Mouse (Mus musculus) intestine, embryonic 15.5 days (tissue): Measurements from ENCODE around the gene Asah2. TPM values are rescaled to one million over a fixed set of nuclear protein-coding genes. Genes with fewer than 3 reads are reported as not detected.
A peak's percentile ranks its signal among the peaks of the same experiment; 100 is the strongest.

Experiments
- ATAC-seq: fragments of 200-750 bp; cut with Nextera tagmentation; 2 replicates; pipeline ENCODE4 v1.8.0; 2017; ENCODE audit warnings: moderate TSS enrichment, moderate library complexity
- H3K27ac ChIP-seq: fragments of 300-500 bp; sonication (generic); 2 replicates; pipeline ENCODE4 v1.5.1; 2015; ENCODE audit warnings: mild to moderate bottlenecking, inconsistent platforms
- H3K27me3 ChIP-seq: fragments of 300-500 bp; sonication (generic); replicated peaks from 2 replicates; pipeline ENCODE4 v1.6.1; 2015; ENCODE audit warnings: inconsistent platforms
- H3K36me3 ChIP-seq: fragments of 300-500 bp; sonication (generic); 2 replicates; pipeline ENCODE4 v1.6.1; 2015; ENCODE audit warnings: inconsistent platforms
- H3K4me1 ChIP-seq: fragments of 300-500 bp; sonication (generic); replicated peaks from 2 replicates; pipeline ENCODE4 v1.6.1; 2015; ENCODE audit warnings: inconsistent platforms
- H3K4me2 ChIP-seq: fragments of 300-500 bp; sonication (generic); replicated peaks from 2 replicates; pipeline ENCODE4 v1.6.1; 2015; ENCODE audit warnings: mild to moderate bottlenecking, inconsistent platforms
- H3K4me3 ChIP-seq: fragments of 300-500 bp; sonication (generic); replicated peaks from 2 replicates; pipeline ENCODE4 v1.5.1; 2015; ENCODE audit warnings: inconsistent platforms
- H3K9ac ChIP-seq: fragments of 300-500 bp; sonication (generic); 2 replicates; pipeline ENCODE4 v1.6.1; 2015; ENCODE audit warnings: inconsistent platforms
- H3K9me3 ChIP-seq: fragments of 300-500 bp; sonication (generic); 2 replicates; pipeline ENCODE4 v1.6.1; 2016; ENCODE audit warnings: inconsistent platforms
- WGBS: fragments of 180-500 bp; shearing (Covaris S2); methylation state at CpG from one replicate; pipeline ENCODE4 v1.1.7; 2015; 5-methylcytosine and 5-hydroxymethylcytosine counted together
- polyA plus RNA-seq: library from polyadenylated mRNA; unstranded; fragments of >200 nt; fragmentation: Nextera tagmentation; extraction: Ambion mirVana; gene quantifications from 2 replicates; pipeline ENCODE4 v1.2.1, GENCODE M21; 2015

Asah2 gene
- polyA plus RNA-seq, 1 experiment from 2014 or later: 2.8 TPM

DNA sequence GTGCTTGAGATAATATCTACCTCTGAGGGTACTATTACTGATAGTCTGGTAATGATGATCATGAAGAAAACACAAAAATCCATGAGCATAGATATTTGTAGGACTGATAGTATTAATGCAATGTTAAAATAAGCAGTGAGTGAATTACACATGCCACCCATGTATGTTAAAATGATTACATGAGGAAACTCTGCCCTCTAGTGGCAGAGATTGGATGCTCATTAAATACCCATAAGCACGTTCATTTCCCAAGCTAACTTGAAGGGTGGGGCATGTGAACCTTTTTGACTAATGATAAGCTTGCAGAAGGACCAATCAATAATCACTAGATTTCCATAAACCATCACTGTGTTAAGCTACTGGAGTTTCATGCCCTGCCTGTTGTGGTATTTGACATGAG, 77.6 kb downstream of the Asah2 start:
- Histone ChIP-seq H3K27me3 (no peaks in the 10 kb centered on the region), H3K27ac (no peak overlapping the region), H3K4me2 (no peak overlapping the region), H3K36me3 (no peaks in the 10 kb centered on the region), H3K9ac (no peak overlapping the region), H3K9me3 (no peaks in the 10 kb centered on the region), H3K4me3 (no peak overlapping the region), H3K4me1 (no peaks in the 10 kb centered on the region)
- ATAC-seq: peak; percentile 53; the same call in 1 of the 2 replicates
- 0% methylated on average over 1 of the region's 1 CpGs for WGBS

DNA sequence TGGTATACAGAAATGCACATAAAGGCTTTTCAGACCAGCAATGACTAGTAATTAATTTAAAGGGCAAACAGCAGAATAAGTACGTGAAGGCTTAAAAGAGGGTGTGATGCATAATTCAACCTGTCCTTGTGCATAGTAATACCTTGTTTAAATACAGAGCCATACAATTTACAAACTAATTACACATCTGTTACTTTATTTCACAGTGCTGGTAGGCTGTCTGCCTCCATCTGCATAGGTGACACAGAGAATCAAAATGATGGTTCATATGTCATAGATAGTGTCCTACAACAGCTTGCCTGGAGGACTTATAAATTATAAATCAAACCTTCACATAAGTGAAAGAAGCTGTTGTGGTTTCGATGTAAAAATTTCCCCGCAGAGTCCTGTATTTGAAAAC, 82.6 kb downstream of the Asah2 start:
- ATAC-seq: no peak
- Histone ChIP-seq H3K4me3 (no peak overlapping the region), H3K4me1 (no peaks in the 10 kb centered on the region), H3K9ac (no peak overlapping the region), H3K27me3 (no peaks in the 10 kb centered on the region), H3K4me2 (no peak overlapping the region), H3K9me3 (no peaks in the 10 kb centered on the region), H3K27ac (no peak overlapping the region), H3K36me3 (no peaks in the 10 kb centered on the region)
- 89% methylated on average over 3 of the region's 3 CpGs for WGBS

DNA sequence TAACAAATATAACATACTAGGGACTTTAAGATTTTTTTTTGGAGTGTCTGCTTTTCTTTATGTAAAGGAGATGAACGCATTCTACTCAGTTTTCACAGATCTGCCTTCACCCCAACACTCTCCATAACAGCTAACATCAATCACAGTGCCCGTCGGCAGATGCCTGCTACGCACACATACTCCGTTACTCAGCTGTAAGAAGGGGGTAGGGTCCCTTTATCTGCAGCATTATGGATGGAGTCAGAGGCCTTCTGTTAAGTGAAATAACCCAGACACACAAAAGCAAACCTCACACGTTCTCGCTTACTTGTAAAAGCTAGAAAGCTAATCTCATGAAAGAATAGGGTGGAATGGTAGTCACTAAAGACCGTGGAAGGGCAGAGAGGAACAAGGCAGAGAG, 88.3 kb downstream of the Asah2 start:
- no peak for ATAC-seq
- 39% methylated on average over 8 of the region's 8 CpGs for WGBS

DNA sequence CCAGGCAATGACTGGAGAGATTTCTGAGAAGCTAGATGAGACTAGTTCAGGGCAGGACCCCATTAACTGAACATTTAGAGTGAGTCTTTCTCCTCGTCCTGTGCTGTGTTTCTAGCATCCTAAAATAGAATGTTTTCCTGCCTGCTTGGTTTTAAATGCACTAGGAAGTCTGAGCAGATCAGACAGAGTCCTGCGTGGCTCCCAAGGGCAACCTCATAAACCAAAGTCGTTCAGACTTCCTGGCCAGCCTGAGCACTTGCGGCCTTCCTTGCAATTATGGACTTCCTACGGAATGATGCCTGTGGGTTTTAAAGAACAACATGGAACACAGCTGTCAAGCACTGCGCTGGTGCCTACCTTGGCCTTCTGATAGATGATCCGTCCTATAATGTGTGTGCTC, 89.4 kb downstream of the Asah2 start:
- WGBS: 44% methylated on average over 7 of the region's 7 CpGs
- Histone ChIP-seq H3K36me3 (no peaks in the 10 kb centered on the region), H3K4me1 (no peaks in the 10 kb centered on the region; the same call in 1 of the 2 replicates), H3K27ac (0 out of 2 replicates have a peak overlapping the region, but pooled peaks have one; percentile 5), H3K4me2 (no peak overlapping the region), H3K9ac (no peak overlapping the region), H3K27me3 (no peaks in the 10 kb centered on the region), H3K9me3 (no peaks in the 10 kb centered on the region), H3K4me3 (no peak overlapping the region)
- ATAC-seq: peak; percentile 47

More for the DNA sequence above, 88.3 kb downstream of the Asah2 start:
- Histone ChIP-seq H3K27ac (no peak overlapping the region), H3K36me3 (no peaks in the 10 kb centered on the region), H3K9me3 (no peaks in the 10 kb centered on the region), H3K9ac (no peak overlapping the region), H3K4me1 (no peaks in the 10 kb centered on the region; the same call in 1 of the 2 replicates), H3K4me3 (no peak overlapping the region), H3K4me2 (no peak overlapping the region), H3K27me3 (no peaks in the 10 kb centered on the region)

DNA sequence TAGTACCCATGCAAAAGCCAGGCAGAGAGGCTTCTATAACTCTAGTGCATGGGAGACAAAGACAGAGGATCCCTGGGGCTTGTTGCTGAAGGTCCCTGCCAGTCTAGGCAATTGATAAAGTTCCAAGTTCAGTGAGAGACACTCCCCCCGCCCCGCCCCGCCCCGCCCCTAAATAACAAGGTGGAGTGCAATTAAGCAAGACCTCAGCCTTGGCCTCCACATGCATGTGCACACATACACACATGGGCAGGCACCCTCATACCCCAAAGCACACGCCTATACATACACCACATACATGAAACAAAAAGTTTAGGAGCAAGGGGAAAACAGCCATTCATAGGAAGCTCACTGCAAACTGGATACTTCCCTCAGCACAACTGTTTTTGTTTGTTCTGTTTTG, 90.0 kb downstream of the Asah2 start:
- 77% methylated on average over 5 of the region's 5 CpGs for WGBS
- ATAC-seq: peak; percentile 86
- Histone ChIP-seq H3K27ac (no peak overlapping the region), H3K4me1 (no peaks in the 10 kb centered on the region; the same call in 1 of the 2 replicates), H3K9ac (no peak overlapping the region), H3K36me3 (no peaks in the 10 kb centered on the region), H3K9me3 (no peaks in the 10 kb centered on the region), H3K4me3 (no peak overlapping the region), H3K4me2 (no peak overlapping the region), H3K27me3 (no peaks in the 10 kb centered on the region)

DNA sequence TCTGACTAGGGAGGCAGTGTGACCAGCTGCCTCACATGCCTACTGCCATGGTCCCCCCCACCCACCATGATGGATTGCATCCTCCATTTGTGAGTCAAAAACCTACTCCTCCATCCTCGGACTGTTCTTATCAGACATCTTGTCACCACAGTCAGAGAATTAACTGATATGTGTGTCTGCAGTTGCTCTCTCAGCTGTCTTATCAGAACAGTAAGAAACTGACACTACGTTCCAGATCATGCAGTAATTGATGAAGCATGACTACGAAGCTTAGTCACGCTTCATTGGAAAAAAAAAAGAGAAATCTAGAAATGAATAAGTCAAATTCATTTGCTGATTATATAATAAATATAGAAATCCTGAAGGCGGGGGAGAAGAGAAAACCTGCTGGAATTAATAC, 105.4 kb downstream of the Asah2 start:
- H3K9me3 ChIP-seq: no peaks in the 10 kb centered on the region
- no peak for ATAC-seq
- WGBS: 73% methylated on average over 5 of the region's 5 CpGs
- no peak overlapping the region for H3K9ac ChIP-seq
- no peak overlapping the region for H3K27ac ChIP-seq
- no peaks in the 10 kb centered on the region for H3K4me1 ChIP-seq
- no peaks in the 10 kb centered on the region for H3K27me3 ChIP-seq
- H3K4me2 ChIP-seq: no peak overlapping the region
- H3K36me3 ChIP-seq: no peaks in the 10 kb centered on the region
- no peak overlapping the region for H3K4me3 ChIP-seq

DNA sequence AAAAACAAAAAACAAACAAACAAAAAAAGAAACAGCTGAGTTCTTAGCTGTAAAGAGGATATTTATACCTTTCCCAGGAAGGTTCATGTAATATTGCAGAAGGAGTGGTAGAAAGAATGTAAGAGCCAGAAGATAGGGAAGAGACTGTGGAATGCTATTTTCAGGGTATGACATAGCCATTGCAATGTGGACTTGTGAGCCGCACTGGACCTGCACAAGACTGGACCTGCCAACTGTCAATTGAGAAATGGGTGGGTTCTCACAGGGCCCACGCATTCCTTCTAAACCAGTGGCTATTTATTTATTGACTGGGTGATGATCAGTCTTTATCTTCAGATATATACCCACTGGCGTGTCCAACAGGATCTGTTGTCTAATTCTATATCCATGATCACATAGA, 111.1 kb downstream of the Asah2 start:
- no peak overlapping the region for H3K4me3 ChIP-seq
- 95% methylated on average over 3 of the region's 3 CpGs for WGBS
- H3K4me2 ChIP-seq: no peak overlapping the region
- H3K36me3 ChIP-seq: no peaks in the 10 kb centered on the region
- no peaks in the 10 kb centered on the region for H3K9me3 ChIP-seq
- no peaks in the 10 kb centered on the region for H3K4me1 ChIP-seq
- ATAC-seq: no peak
- no peak overlapping the region for H3K9ac ChIP-seq
- no peak overlapping the region for H3K27ac ChIP-seq
- no peaks in the 10 kb centered on the region for H3K27me3 ChIP-seq

DNA sequence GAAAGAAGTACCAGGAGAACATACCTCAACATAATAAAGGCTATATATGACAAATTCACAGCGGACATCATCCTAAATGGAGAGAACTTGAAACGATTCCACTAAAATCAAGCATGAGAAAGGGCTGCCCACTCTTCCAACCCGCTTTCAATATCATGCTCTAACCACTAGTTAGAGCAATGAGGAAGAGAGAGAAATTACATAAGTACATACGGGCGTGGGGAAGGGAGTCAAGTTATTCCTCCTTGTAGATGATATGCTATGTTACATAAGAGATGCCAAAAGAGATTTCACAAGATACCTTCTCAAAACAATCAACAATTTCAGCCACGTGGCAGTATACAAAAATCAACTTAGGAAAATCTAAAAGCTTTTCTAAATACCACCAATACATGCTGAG, 117.0 kb downstream of the Asah2 start:
- Histone ChIP-seq H3K36me3 (no peaks in the 10 kb centered on the region), H3K4me1 (no peaks in the 10 kb centered on the region), H3K4me3 (no peak overlapping the region), H3K27me3 (no peaks in the 10 kb centered on the region), H3K9ac (no peak overlapping the region), H3K4me2 (no peak overlapping the region), H3K27ac (no peak overlapping the region), H3K9me3 (no peaks in the 10 kb centered on the region)
- ATAC-seq: no peak
- WGBS: 89% methylated on average over 6 of the region's 6 CpGs

DNA sequence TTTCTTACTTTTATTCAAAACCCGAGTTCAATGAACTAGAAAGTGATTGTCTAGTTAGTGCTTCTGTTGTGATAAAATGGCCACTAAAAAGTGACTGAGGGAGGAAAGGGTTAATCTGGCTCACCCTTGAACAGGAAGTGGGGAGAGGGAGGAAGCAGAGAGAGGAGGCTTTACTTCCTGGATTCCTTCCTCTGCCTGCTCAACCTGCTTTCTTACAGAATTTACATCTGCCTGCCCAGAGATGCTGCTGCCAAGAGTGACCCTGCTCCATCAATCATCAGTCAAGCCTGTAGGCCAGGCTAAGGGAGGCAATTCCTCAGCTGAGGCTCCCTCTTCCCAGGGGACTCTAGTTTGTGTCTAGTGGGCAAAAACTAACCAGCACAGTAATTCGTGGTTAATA, 132.1 kb downstream of the Asah2 start:
- no peaks in the 10 kb centered on the region for H3K4me1 ChIP-seq
- no peaks in the 10 kb centered on the region for H3K9me3 ChIP-seq
- no peak overlapping the region for H3K4me3 ChIP-seq
- H3K36me3 ChIP-seq: no peaks in the 10 kb centered on the region
- H3K9ac ChIP-seq: no peak overlapping the region
- H3K27ac ChIP-seq: no peak overlapping the region
- no peak for ATAC-seq
- H3K27me3 ChIP-seq: no peaks in the 10 kb centered on the region
- H3K4me2 ChIP-seq: no peak overlapping the region
- 70% methylated on average over 2 of the region's 2 CpGs for WGBS

DNA sequence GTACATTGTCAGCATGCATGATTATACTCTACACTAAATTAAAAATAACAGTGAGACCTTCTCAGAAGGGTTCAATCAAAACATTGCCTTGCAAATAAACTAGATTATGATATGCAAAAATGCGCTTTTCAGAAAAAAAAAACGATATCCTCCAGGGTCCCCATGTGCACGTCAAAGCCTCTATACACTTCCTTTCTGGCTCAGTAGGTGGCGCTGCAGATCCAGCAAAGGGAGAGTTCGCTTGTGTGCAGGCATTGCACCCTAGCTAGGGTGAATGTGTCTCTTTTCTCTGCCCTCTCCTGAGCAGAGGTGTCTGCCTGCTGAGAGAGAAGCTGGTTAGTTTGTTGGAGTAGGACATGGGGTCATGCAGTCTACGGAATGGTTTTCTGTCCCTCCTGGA, 136.0 kb downstream of the Asah2 start:
- Histone ChIP-seq H3K27me3 (0 out of 2 replicates have a peak, but pooled peaks cover 3% of the 10 kb centered on the region), H3K9ac (no peak overlapping the region), H3K27ac (no peak overlapping the region), H3K4me1 (no peaks in the 10 kb centered on the region), H3K9me3 (no peaks in the 10 kb centered on the region), H3K4me3 (no peak overlapping the region), H3K36me3 (no peaks in the 10 kb centered on the region), H3K4me2 (no peak overlapping the region)
- WGBS: 11% methylated on average over 6 of the region's 6 CpGs
- peak; percentile 80 for ATAC-seq

DNA sequence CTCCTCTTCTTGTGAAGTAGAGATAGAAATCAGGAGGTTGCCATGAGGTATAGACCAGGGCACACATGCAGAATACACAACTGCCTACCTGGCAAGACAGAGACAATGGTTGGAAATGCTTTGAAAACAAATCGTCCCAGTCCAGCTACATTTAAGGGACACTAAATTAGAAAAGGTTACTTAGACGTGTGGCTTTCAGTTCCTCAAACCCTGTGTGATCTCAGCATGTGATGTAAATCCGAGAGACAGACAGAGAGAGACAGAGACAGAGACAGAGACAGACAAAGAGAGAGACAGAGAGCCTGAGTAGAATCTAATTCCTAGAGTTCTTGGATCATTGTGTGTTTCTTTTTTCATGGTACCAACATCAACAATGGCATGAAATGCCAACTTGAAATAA, 136.6 kb downstream of the Asah2 start:
- H3K36me3 ChIP-seq: no peaks in the 10 kb centered on the region
- no peak overlapping the region for H3K27ac ChIP-seq
- H3K4me1 ChIP-seq: no peaks in the 10 kb centered on the region
- 54% methylated on average over 3 of the region's 3 CpGs for WGBS
- no peak for ATAC-seq
- H3K4me3 ChIP-seq: no peak overlapping the region
- H3K9me3 ChIP-seq: no peaks in the 10 kb centered on the region
- 0 out of 2 replicates have a peak, but pooled peaks cover 3% of the 10 kb centered on the region for H3K27me3 ChIP-seq
- no peak overlapping the region for H3K9ac ChIP-seq
- H3K4me2 ChIP-seq: no peak overlapping the region

DNA sequence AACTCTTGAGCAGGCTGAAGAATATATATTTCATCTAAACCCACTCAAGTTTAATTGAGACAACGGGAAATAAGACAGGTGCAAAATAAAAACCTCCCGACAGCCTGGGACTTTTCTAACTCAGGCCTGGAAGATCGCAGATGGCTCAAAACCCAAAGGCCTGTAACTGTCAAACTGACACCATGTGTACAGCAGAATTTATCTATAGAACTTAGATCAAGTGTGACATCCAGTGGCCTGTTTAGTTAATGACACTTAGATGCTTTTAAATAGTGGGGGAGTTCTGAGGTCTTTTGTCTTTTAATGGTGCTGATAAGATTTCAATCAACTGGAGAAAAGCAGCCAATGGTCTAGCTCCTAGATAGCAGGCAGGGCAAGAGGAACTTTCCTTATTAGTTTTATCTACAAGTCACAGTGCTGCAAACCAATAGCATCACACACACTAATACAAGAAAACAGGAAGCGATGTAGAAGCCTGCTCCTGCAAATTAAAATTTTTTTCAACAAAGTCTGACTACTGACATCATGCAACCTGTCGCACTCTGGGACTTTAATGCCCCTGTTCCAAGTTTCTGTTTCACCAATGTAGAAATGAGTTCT, 140.0 kb downstream of the Asah2 start:
- Histone ChIP-seq H3K9ac (no peak overlapping the region), H3K9me3 (no peaks in the 10 kb centered on the region), H3K27ac (no peak overlapping the region), H3K4me2 (no peak overlapping the region), H3K4me3 (no peak overlapping the region), H3K36me3 (no peaks in the 10 kb centered on the region), H3K27me3 (0 out of 2 replicates have a peak, but pooled peaks cover 3% of the 10 kb centered on the region), H3K4me1 (no peaks in the 10 kb centered on the region)
- ATAC-seq: no peak; the same call in 1 of the 2 replicates
- WGBS: 63% methylated on average over 5 of the region's 5 CpGs

DNA sequence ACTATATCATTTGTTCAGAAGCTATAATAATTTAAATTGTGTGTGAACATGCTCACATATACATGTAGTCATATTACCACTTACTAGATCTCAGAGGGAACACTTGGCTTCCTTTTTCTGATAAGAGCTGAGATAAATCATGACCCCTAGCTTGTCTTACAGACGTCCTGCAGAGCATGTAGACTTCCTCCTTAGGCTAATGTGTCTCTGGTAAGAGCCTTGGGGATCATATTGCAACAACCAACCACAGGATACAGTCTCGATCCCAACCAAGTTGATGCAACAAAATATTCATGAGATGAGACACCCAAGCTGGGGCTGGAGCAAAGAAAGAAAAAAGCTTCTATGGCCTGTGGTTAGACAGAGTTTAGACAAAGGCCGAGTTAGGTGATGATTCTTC, 144.9 kb downstream of the Asah2 start:
- 31% methylated on average over 3 of the region's 3 CpGs for WGBS

More for the DNA sequence above, 144.9 kb downstream of the Asah2 start:
- no peaks in the 10 kb centered on the region for H3K9me3 ChIP-seq
- no peaks in the 10 kb centered on the region for H3K27me3 ChIP-seq
- H3K4me1 ChIP-seq: no peaks in the 10 kb centered on the region
- H3K9ac ChIP-seq: no peak overlapping the region
- no peaks in the 10 kb centered on the region for H3K36me3 ChIP-seq
- H3K4me3 ChIP-seq: no peak overlapping the region
- no peak overlapping the region for H3K27ac ChIP-seq
- no peak overlapping the region for H3K4me2 ChIP-seq
- no peak for ATAC-seq
